Mouse (Mus musculus): ENCODE results near the gene Ccdc43. TPM values are rescaled to one million over a fixed set of nuclear protein-coding genes. Genes with fewer than 3 reads are reported as not detected.
"Not testable (repeated sequence)": the region's sequence is repeated elsewhere in the genome, so short reads cannot be mapped to it uniquely, and the experiment has no call there.

Ccdc43 gene
- polyA plus RNA-seq, 1 experiment from 2014 or later = 71.1 TPM

DNA sequence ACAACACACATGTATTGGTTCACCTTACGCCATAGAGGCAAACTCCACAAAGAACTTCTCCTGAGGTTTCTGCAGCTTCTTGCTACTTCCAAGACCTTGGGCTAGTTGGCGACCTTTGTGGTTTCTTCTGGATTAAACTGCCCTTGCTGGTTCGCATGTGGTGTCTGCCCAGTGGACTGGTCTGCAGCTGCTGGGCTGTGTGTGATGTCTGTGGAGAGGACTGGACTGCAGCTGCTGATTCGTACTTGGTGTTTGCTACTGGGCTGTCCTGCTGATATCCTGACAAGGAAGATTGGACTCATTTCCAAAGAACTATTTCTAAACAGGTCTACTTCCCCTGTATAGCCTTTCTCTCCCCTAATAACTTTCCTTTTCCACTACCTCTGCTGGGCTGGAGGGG lies 14.8 kb upstream of the Ccdc43 start:
- Histone ChIP-seq H3K27ac (replicated peaks; ENCODE audit: low read depth, low read length) (no peak overlapping the region), H3K4me2 (ENCODE audit: low read depth, low read length) (no peak overlapping the region), H3K9me3 (replicated peaks; ENCODE audit: control insufficient read depth, low read length) (no peaks in the 10 kb centered on the region), H3K9ac (replicated peaks; ENCODE audit: low read length) (no peak overlapping the region), H3K4me3 (ENCODE audit: low read depth, low read length) (no peak overlapping the region), H3K36me3 (replicated peaks; ENCODE audit: control insufficient read depth, insufficient read depth, low read depth, low read length) (no peaks in the 10 kb centered on the region), H3K27me3 (ENCODE audit: control insufficient read depth, insufficient read depth, low read length) (no peaks in the 10 kb centered on the region), H3K4me1 (ENCODE audit: control insufficient read depth, insufficient read depth, low read length) (no peaks in the 10 kb centered on the region)
- DNase-seq (ENCODE audit: low spot score) (no peak), ATAC-seq (replicated peaks; ENCODE audit: insufficient number of reproducible peaks, low FRiP score, low TSS enrichment, low read depth) (no peak)
- WGBS = 87% methylated on average over 4 of the region's 4 CpGs

DNA sequence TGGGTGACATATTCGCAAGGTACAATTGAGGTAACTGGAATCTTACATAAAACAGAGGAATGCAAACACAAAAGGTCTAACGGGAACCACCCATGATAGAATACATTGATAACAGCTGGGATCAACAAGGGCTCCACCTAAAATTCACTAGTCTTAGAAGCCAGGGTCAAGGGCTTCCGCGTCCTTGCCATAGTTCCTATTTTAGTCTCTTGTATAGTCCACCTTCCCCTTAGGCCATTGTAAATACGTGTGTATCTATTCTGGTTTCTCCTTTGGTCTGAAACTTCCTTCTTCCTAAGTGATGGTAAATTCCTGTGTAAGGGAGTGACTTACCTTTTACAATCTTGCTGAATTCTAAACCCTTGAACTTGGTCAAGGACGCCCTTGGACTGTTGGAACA lies 4.6 kb upstream of the Ccdc43 start:
- not testable (repeated sequence) for ATAC-seq (replicated peaks; ENCODE audit: insufficient number of reproducible peaks, low FRiP score, low TSS enrichment, low read depth); H3K4me2 ChIP-seq (ENCODE audit: low read depth, low read length); H3K27me3 ChIP-seq (ENCODE audit: control insufficient read depth, insufficient read depth, low read length); H3K27ac ChIP-seq (replicated peaks; ENCODE audit: low read depth, low read length); H3K9me3 ChIP-seq (replicated peaks; ENCODE audit: control insufficient read depth, low read length); H3K4me3 ChIP-seq (ENCODE audit: low read depth, low read length); H3K9ac ChIP-seq (replicated peaks; ENCODE audit: low read length); H3K36me3 ChIP-seq (replicated peaks; ENCODE audit: control insufficient read depth, insufficient read depth, low read depth, low read length); H3K4me1 ChIP-seq (ENCODE audit: control insufficient read depth, insufficient read depth, low read length); DNase-seq (ENCODE audit: low spot score)
- 94% methylated on average over 6 of the region's 6 CpGs for WGBS

- peak overlapping the region; percentile 72 for H3K4me3 ChIP-seq (ENCODE audit: low read depth, low read length)
- H3K4me2 ChIP-seq (ENCODE audit: low read depth, low read length) = peak overlapping the region; percentile 49
- H3K27ac ChIP-seq (replicated peaks; ENCODE audit: low read depth, low read length) = no peak overlapping the region
- no peaks in the 10 kb centered on the region for H3K36me3 ChIP-seq (replicated peaks; ENCODE audit: control insufficient read depth, insufficient read depth, low read depth, low read length)
- H3K9me3 ChIP-seq (replicated peaks; ENCODE audit: control insufficient read depth, low read length) = no peaks in the 10 kb centered on the region
- WGBS = 18% methylated on average over 9 of the region's 9 CpGs
- H3K4me1 ChIP-seq (ENCODE audit: control insufficient read depth, insufficient read depth, low read length) = no peaks in the 10 kb centered on the region
- H3K9ac ChIP-seq (replicated peaks; ENCODE audit: low read length) = peak overlapping the region; percentile 81
- no peak for ATAC-seq (replicated peaks; ENCODE audit: insufficient number of reproducible peaks, low FRiP score, low TSS enrichment, low read depth)
- DNase-seq (ENCODE audit: low spot score) = no peak
- no peaks in the 10 kb centered on the region for H3K27me3 ChIP-seq (ENCODE audit: control insufficient read depth, insufficient read depth, low read length)
Observed at GRCm38 (mm10) chr11:102698018-102698476, 465 bp upstream of the Ccdc43 start.

DNA sequence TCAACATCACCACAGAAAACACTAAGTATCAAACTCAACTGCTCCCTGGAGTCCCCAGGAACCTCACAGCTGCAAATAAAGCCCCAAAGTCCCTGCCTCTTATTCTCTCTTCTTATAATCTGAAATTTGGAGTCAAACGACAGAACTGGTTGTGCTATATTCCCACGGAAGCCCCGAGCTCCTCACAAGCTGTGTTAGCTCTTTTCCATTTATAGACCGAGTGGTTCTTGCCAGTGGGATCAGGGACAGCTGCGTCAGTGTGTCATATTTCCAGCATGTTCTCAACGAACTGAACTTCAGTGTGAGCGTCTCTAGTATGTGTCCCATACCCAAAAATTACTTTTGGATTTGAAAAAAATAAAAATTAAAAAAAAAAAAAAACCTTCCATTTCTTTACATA lies 2.3 kb downstream of the Ccdc43 start:
- Histone ChIP-seq H3K9me3 (replicated peaks; ENCODE audit: control insufficient read depth, low read length) (no peaks in the 10 kb centered on the region), H3K27me3 (ENCODE audit: control insufficient read depth, insufficient read depth, low read length) (no peaks in the 10 kb centered on the region), H3K27ac (replicated peaks; ENCODE audit: low read depth, low read length) (no peak overlapping the region), H3K36me3 (replicated peaks; ENCODE audit: control insufficient read depth, insufficient read depth, low read depth, low read length) (no peaks in the 10 kb centered on the region), H3K4me1 (ENCODE audit: control insufficient read depth, insufficient read depth, low read length) (no peaks in the 10 kb centered on the region), H3K4me2 (ENCODE audit: low read depth, low read length) (no peak overlapping the region), H3K9ac (replicated peaks; ENCODE audit: low read length) (no peak overlapping the region), H3K4me3 (ENCODE audit: low read depth, low read length) (no peak overlapping the region)
- ATAC-seq (replicated peaks; ENCODE audit: insufficient number of reproducible peaks, low FRiP score, low TSS enrichment, low read depth) = no peak
- no peak for DNase-seq (ENCODE audit: low spot score)
- 86% methylated on average over 7 of the region's 7 CpGs for WGBS

DNA sequence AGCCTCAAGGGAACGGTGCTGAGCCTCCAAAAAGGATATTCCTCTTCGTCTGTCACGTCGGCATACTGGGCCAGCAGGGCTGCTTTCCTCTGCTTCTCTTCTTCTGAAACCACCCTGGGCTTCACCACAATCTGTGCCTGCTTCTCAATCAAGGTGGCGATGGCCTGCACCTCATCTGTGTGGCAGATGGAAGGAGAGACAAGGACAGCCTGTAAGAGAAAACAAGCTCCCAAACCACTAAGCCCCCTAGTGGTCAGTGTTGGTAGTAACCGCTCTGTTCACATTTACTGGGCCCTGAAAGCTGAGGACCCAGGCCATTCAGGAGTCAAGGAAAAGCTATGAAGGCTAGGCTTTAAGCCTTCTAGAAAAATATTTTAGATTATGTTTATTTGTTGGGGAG lies 7.4 kb downstream of the Ccdc43 start:
- Histone ChIP-seq H3K4me1 (ENCODE audit: control insufficient read depth, insufficient read depth, low read length) (no peaks in the 10 kb centered on the region), H3K27ac (replicated peaks; ENCODE audit: low read depth, low read length) (no peak overlapping the region), H3K27me3 (ENCODE audit: control insufficient read depth, insufficient read depth, low read length) (no peaks in the 10 kb centered on the region), H3K4me3 (ENCODE audit: low read depth, low read length) (no peak overlapping the region), H3K4me2 (ENCODE audit: low read depth, low read length) (no peak overlapping the region), H3K36me3 (replicated peaks; ENCODE audit: control insufficient read depth, insufficient read depth, low read depth, low read length) (no peaks in the 10 kb centered on the region; the same call in 1 of the 2 replicates), H3K9me3 (replicated peaks; ENCODE audit: control insufficient read depth, low read length) (no peaks in the 10 kb centered on the region), H3K9ac (replicated peaks; ENCODE audit: low read length) (no peak overlapping the region)
- DNase-seq (ENCODE audit: low spot score) = peak; percentile 93
- 67% methylated on average over 6 of the region's 6 CpGs for WGBS
- ATAC-seq (replicated peaks; ENCODE audit: insufficient number of reproducible peaks, low FRiP score, low TSS enrichment, low read depth) = no peak; the same call in 1 of the 2 replicates

DNA sequence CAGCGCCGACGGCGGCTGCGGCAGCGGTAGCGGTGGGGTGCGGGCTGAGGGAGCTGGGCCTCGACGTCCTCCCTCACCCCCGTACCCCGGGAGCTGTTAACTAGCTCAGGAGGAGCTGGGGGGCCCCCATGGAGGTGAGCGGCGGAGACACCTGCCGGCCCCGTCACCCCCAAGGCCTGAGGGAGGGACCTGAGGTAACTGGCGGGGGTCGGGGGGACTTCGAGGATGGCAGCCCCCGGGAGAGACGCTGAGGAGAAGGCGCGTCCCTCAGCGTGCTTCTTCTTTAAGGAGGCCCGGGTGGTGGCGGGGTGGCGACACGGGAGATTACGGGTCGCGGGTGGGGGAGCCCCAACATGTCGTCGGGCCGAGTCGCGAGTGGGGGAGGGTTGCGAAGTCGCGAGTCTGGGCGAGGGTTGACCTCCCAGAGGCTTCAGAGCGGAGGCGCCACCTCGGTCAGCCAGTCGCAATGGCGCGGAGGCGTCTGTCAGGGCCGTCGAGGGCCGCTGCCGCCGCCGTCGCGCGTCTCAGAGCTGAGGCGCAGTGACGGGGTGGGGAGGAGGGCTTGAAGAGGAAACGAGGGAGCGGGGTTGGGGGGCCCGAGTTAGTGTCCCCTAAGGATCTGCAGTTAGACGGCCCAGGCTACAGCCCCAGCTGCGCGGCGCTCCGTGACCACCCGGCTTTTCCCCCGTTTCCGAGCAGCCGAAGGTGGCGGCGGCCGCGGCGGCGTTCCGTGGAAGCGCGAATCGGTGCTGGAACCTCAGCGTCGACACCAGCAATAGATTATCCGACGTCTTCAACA lies 31.7 kb downstream of the Ccdc43 start:
- WGBS = 43% methylated on average over 78 of the region's 84 CpGs
- Histone ChIP-seq H3K9me3 (replicated peaks; ENCODE audit: control insufficient read depth, low read length) (peaks cover 4% of the 10 kb centered on the region), H3K4me2 (ENCODE audit: low read depth, low read length) (peak overlapping the region; percentile 2; the same call in 1 of the 2 replicates), H3K27me3 (ENCODE audit: control insufficient read depth, insufficient read depth, low read length) (peaks cover 13% of the 10 kb centered on the region), H3K4me3 (ENCODE audit: low read depth, low read length) (no peak overlapping the region), H3K36me3 (replicated peaks; ENCODE audit: control insufficient read depth, insufficient read depth, low read depth, low read length) (no peaks in the 10 kb centered on the region), H3K27ac (replicated peaks; ENCODE audit: low read depth, low read length) (no peak overlapping the region), H3K4me1 (ENCODE audit: control insufficient read depth, insufficient read depth, low read length) (no peaks in the 10 kb centered on the region), H3K9ac (replicated peaks; ENCODE audit: low read length) (no peak overlapping the region)
- DNase-seq (ENCODE audit: low spot score) (no peak), ATAC-seq (replicated peaks; ENCODE audit: insufficient number of reproducible peaks, low FRiP score, low TSS enrichment, low read depth) (no peak)

DNA sequence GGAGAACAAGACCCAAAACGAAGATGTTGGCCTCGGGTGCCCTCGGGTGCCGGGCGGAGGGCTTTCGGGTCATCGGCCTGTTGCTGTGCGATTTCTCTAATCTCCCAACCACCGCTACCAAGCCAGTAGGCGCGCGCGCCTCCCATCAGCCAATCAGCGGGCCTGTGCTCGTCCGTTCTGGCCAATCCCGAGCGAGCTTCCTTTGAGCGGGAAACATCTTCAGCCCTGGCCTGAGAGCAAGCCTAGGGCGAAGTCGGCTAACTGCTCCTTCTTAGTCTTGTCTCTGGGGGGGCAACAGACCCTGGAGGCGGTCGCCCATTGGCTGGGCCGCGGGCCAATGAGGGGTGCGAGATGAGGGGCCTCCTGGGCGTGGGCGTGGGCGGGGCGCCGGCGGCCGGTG lies 32.4 kb downstream of the Ccdc43 start:
- H3K9me3 ChIP-seq (replicated peaks; ENCODE audit: control insufficient read depth, low read length) = peaks cover 4% of the 10 kb centered on the region
- no peak overlapping the region for H3K4me3 ChIP-seq (ENCODE audit: low read depth, low read length)
- H3K36me3 ChIP-seq (replicated peaks; ENCODE audit: control insufficient read depth, insufficient read depth, low read depth, low read length) = no peaks in the 10 kb centered on the region
- WGBS = 47% methylated on average over 33 of the region's 33 CpGs
- H3K9ac ChIP-seq (replicated peaks; ENCODE audit: low read length) = no peak overlapping the region
- no peaks in the 10 kb centered on the region for H3K4me1 ChIP-seq (ENCODE audit: control insufficient read depth, insufficient read depth, low read length)
- ATAC-seq (replicated peaks; ENCODE audit: insufficient number of reproducible peaks, low FRiP score, low TSS enrichment, low read depth) (no peak), DNase-seq (ENCODE audit: low spot score) (no peak)
- no peak overlapping the region for H3K27ac ChIP-seq (replicated peaks; ENCODE audit: low read depth, low read length)
- no peak overlapping the region for H3K4me2 ChIP-seq (ENCODE audit: low read depth, low read length)
- peaks cover 13% of the 10 kb centered on the region for H3K27me3 ChIP-seq (ENCODE audit: control insufficient read depth, insufficient read depth, low read length)

DNA sequence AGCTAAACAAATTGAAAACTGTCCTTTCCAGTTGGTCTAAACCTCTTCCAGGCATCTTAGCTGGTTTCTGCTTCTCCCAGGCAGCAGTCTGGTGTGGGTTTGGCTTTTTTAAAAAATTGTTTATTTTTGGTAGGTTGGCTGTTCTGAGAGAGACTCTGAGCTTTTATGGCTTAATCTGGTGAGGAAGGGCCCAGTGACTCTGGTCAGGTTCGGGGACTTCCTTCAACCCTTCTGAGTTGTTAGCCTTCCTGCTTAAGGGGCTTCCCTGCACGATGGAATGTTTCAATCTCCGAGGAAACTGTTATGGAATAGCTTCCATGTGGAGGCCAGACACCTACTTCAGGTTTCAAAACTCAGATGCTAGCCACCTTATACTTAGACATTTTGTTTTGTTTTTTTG lies 34.2 kb downstream of the Ccdc43 start, which contains the start of gene Meioc:
Meioc (plus strand) TSS at position 301 of the 400 bp plus-strand sequence.
- H3K9ac ChIP-seq (replicated peaks; ENCODE audit: low read length) = no peak within 1 kb of the TSS
- DNase-seq (ENCODE audit: low spot score) (no peak), ATAC-seq (replicated peaks; ENCODE audit: insufficient number of reproducible peaks, low FRiP score, low TSS enrichment, low read depth) (no peak)
- 67% methylated on average over 3 of the region's 3 CpGs for WGBS
- peaks cover 4% of the 10 kb centered on the region for H3K9me3 ChIP-seq (replicated peaks; ENCODE audit: control insufficient read depth, low read length)
- no peak within 1 kb of the TSS for H3K4me3 ChIP-seq (ENCODE audit: low read depth, low read length)
- H3K27me3 ChIP-seq (ENCODE audit: control insufficient read depth, insufficient read depth, low read length) = peaks cover 13% of the 10 kb centered on the region
- H3K4me2 ChIP-seq (ENCODE audit: low read depth, low read length) = no peak within 1 kb of the TSS
- no peaks in the 10 kb centered on the region for H3K4me1 ChIP-seq (ENCODE audit: control insufficient read depth, insufficient read depth, low read length)
- H3K27ac ChIP-seq (replicated peaks; ENCODE audit: low read depth, low read length) = no peak within 1 kb of the TSS
- H3K36me3 ChIP-seq (replicated peaks; ENCODE audit: control insufficient read depth, insufficient read depth, low read depth, low read length) = no peaks in the 10 kb centered on the region

Data from embryonic facial prominence, embryonic 11.5 days (tissue).